ENCODE assay signal across 7 mouse cellular contexts in genomic region chr4:156188811-156189323, GRCm38 (mm10). TPM values are rescaled to one million over a fixed set of nuclear protein-coding genes. Genes with fewer than 3 reads are reported as not detected.
A peak's percentile ranks its signal among the peaks of the same experiment; 100 is the strongest.
DNase-seq lines count a peak whose midpoint lies in the region; ATAC-seq and TF ChIP-seq lines count a peak whose summit lies in the region.

No protein-coding gene starts in this region.

- DNase-seq in NIH3T3 (ENCODE audit: low read depth) = peak; percentile 65
- DNase-seq in brain, embryonic 14.5 days (ENCODE audit: low read depth) = peak; percentile 88
- peak; percentile 81 for DNase-seq in hindbrain, embryonic 11.5 days (ENCODE audit: low spot score)
- DNase-seq in neural tube, embryonic 10.5 days (ENCODE audit: extremely low spot score, low spot score) = peak; percentile 64
- no peak for DNase-seq in left cerebral cortex, adult 18-20 months (ENCODE audit: low spot score in 2 of 2)

- H3K4me3 ChIP-seq in hindbrain, embryonic 11.5 days (ENCODE audit: low read depth, low read length) = no peak overlapping the region
- no peak overlapping the region for H3K4me3 ChIP-seq in limb, embryonic 12.5 days (replicated peaks)

- no peak for TF ChIP-seq CTCF in brain, embryonic 14.5 days (IDR thresholded peaks at IDR 0.05; ENCODE audit: borderline replicate concordance, extremely low read depth, insufficient read depth, insufficient read length)

- H3K4me1 ChIP-seq in hindbrain, embryonic 11.5 days (replicated peaks; ENCODE audit: control insufficient read depth, insufficient read depth, low read length) = peaks cover 58% of the 10 kb centered on the region
- peaks cover 79% of the 10 kb centered on the region for H3K4me1 ChIP-seq in limb, embryonic 12.5 days (replicated peaks)

- H3K36me3 ChIP-seq in hindbrain, embryonic 11.5 days (ENCODE audit: control insufficient read depth, insufficient read depth, low read length) = no peaks in the 10 kb centered on the region
- peaks cover 82% of the 10 kb centered on the region for H3K36me3 ChIP-seq in limb, embryonic 12.5 days

- peak overlapping the region; percentile 91 for H3K27ac ChIP-seq in hindbrain, embryonic 11.5 days (ENCODE audit: low read depth, low read length)
- H3K27ac ChIP-seq in limb, embryonic 12.5 days = peak overlapping the region; percentile 80

- peak overlapping the region; percentile 43 for H3K9ac ChIP-seq in hindbrain, embryonic 11.5 days (ENCODE audit: low read depth, low read length)
- H3K9ac ChIP-seq in limb, embryonic 12.5 days (replicated peaks) = no peak overlapping the region; the same call in 1 of the 2 replicates

- H3K4me2 ChIP-seq in hindbrain, embryonic 11.5 days (replicated peaks; ENCODE audit: low read depth, low read length) = peak overlapping the region; percentile 28
- peak overlapping the region; percentile 35 for H3K4me2 ChIP-seq in limb, embryonic 12.5 days

- no peaks in the 10 kb centered on the region for H3K9me3 ChIP-seq in hindbrain, embryonic 11.5 days (ENCODE audit: control insufficient read depth, low read length)
- no peaks in the 10 kb centered on the region for H3K9me3 ChIP-seq in limb, embryonic 12.5 days

- WGBS in hindbrain, embryonic 11.5 days = 9% methylated on average over 6 of the region's 6 CpGs
- 32% methylated on average over 6 of the region's 6 CpGs for WGBS in limb, embryonic 12.5 days

- no peaks in the 10 kb centered on the region; the same call in 1 of the 2 replicates for H3K27me3 ChIP-seq in hindbrain, embryonic 11.5 days (ENCODE audit: control insufficient read depth, insufficient read depth, low read length)
- H3K27me3 ChIP-seq in limb, embryonic 12.5 days = no peaks in the 10 kb centered on the region

- TF ChIP-seq POLR2A in brain, embryonic 14.5 days (IDR thresholded peaks at IDR 0.05; ENCODE audit: borderline replicate concordance, extremely low read depth, insufficient read depth, insufficient read length, poor library complexity, severe bottlenecking) = no peak

- ATAC-seq in hindbrain, embryonic 11.5 days (ENCODE audit: low FRiP score) = peak; percentile 72
- no peak; the same call in 1 of the 2 replicates for ATAC-seq in limb, embryonic 12.5 days (ENCODE audit: insufficient number of reproducible peaks, insufficient read depth, low FRiP score, low TSS enrichment, low read depth)
- no peak for ATAC-seq in inflammation-experienced regulatory T-cells, adult 6 months

RNA-seq across cellular contexts. Expression of gene Agrn, which starts 8.4 kb away (rescaled TPM):
- polyA plus RNA-seq in brain, embryonic 14.5 days (2012; rRNA removed) = 475 and 507 TPM in 2 replicates
- 79.7 and 80.7 TPM in 2 replicates for polyA plus RNA-seq in hindbrain, embryonic 11.5 days (2014; fragmentation: Nextera tagmentation; extraction: Ambion mirVana)
- 78.4 and 84.1 TPM in 2 replicates for polyA plus RNA-seq in limb, embryonic 12.5 days (2016; fragmentation: Nextera tagmentation; extraction: Ambion mirVana)
- 1 to 10 TPM; 2.2 to 4.3 (median 4.2) TPM for polyA plus RNA-seq in inflammation-experienced regulatory T-cells, adult 6 months (2017; shearing (Covaris generic))
- 100 to 1,000 TPM; 118 to 129 TPM for total RNA-seq in left cerebral cortex, adult 18-20 months (2021)

RNA-seq across cellular contexts. Expression of gene Isg15, which starts 11.8 kb away (rescaled TPM):
- polyA plus RNA-seq in brain, embryonic 14.5 days (2012; rRNA removed) = 0.53 and 0.86 TPM in 2 replicates
- 0.54 and 1.2 TPM in 2 replicates for polyA plus RNA-seq in hindbrain, embryonic 11.5 days (2014; fragmentation: Nextera tagmentation; extraction: Ambion mirVana)
- polyA plus RNA-seq in limb, embryonic 12.5 days (2016; fragmentation: Nextera tagmentation; extraction: Ambion mirVana) = 0.40 and 0.95 TPM in 2 replicates
- polyA plus RNA-seq in inflammation-experienced regulatory T-cells, adult 6 months (2017; shearing (Covaris generic)) = 10 to 100 TPM; 34.7 to 48.9 (median 41.6) TPM
- total RNA-seq in left cerebral cortex, adult 18-20 months (2021) = 1 to 10 TPM in 1 of 2 experiments, under 1 TPM in 1; 0.63 to 1.4 TPM

RNA-seq across cellular contexts. Expression of gene AW011738, which starts 14.2 kb away (rescaled TPM):
- polyA plus RNA-seq in brain, embryonic 14.5 days (2012; rRNA removed) = 3.5 and 4.8 TPM in 2 replicates
- 2.0 and 3.1 TPM in 2 replicates for polyA plus RNA-seq in hindbrain, embryonic 11.5 days (2014; fragmentation: Nextera tagmentation; extraction: Ambion mirVana)
- polyA plus RNA-seq in limb, embryonic 12.5 days (2016; fragmentation: Nextera tagmentation; extraction: Ambion mirVana) = 1.8 TPM in 2 replicates
- polyA plus RNA-seq in inflammation-experienced regulatory T-cells, adult 6 months (2017; shearing (Covaris generic)) = 1 to 10 TPM; 2.9 to 5.3 (median 3.2) TPM
- 1 to 10 TPM; 5.8 to 6.0 TPM for total RNA-seq in left cerebral cortex, adult 18-20 months (2021)

RNA-seq across cellular contexts. Expression of gene Perm1, which starts 26.8 kb away (rescaled TPM):
- 1.1 and 1.7 TPM in 2 replicates for polyA plus RNA-seq in brain, embryonic 14.5 days (2012; rRNA removed)
- polyA plus RNA-seq in hindbrain, embryonic 11.5 days (2014; fragmentation: Nextera tagmentation; extraction: Ambion mirVana) = 1.1 and 1.4 TPM in 2 replicates
- 0.45 and 0.66 TPM in 2 replicates for polyA plus RNA-seq in limb, embryonic 12.5 days (2016; fragmentation: Nextera tagmentation; extraction: Ambion mirVana)
- under 1 TPM; 0.55 to 0.90 (median 0.74) TPM for polyA plus RNA-seq in inflammation-experienced regulatory T-cells, adult 6 months (2017; shearing (Covaris generic))
- under 1 TPM; 0.19 to 0.33 TPM for total RNA-seq in left cerebral cortex, adult 18-20 months (2021)

RNA-seq across cellular contexts. Expression of gene Plekhn1, which starts 45.8 kb away (rescaled TPM):
- 86.7 and 116 TPM in 2 replicates for polyA plus RNA-seq in brain, embryonic 14.5 days (2012; rRNA removed)
- 17.0 and 17.8 TPM in 2 replicates for polyA plus RNA-seq in hindbrain, embryonic 11.5 days (2014; fragmentation: Nextera tagmentation; extraction: Ambion mirVana)
- polyA plus RNA-seq in limb, embryonic 12.5 days (2016; fragmentation: Nextera tagmentation; extraction: Ambion mirVana) = 29.2 and 32.8 TPM in 2 replicates
- polyA plus RNA-seq in inflammation-experienced regulatory T-cells, adult 6 months (2017; shearing (Covaris generic)) = 10 to 100 TPM in 1 of 3 experiments, 1 to 10 TPM in 2; 4.3 to 11.0 (median 8.1) TPM
- total RNA-seq in left cerebral cortex, adult 18-20 months (2021) = 10 to 100 TPM; 34.2 to 40.1 TPM

Comparison
In these comparisons a context has a peak if more than half of its experiments do, and no peak if none do; other contexts are left out.
1. DNase-seq: peak in NIH3T3 (single experiment), brain, embryonic 14.5 days (single experiment), hindbrain, embryonic 11.5 days (single experiment) and neural tube, embryonic 10.5 days (single experiment); none in left cerebral cortex, adult 18-20 months (0 of 2).
2. RNA of gene Agrn, which starts 8.4 kb away (polyA plus RNA-seq): 475 to 507 TPM in brain, embryonic 14.5 days, 79.7 to 80.7 TPM in hindbrain, embryonic 11.5 days and 78.4 to 84.1 TPM in limb, embryonic 12.5 days; 2.2 to 4.3 TPM in inflammation-experienced regulatory T-cells, adult 6 months; every median in the first group is over 10 times any median in the second.
3. RNA of gene Isg15, which starts 11.8 kb away (polyA plus RNA-seq): 34.7 to 48.9 TPM in inflammation-experienced regulatory T-cells, adult 6 months; 0.54 to 1.2 TPM in hindbrain, embryonic 11.5 days, 0.40 to 0.95 TPM in limb, embryonic 12.5 days and 0.53 to 0.86 TPM in brain, embryonic 14.5 days; every median in the first group is over 10 times any median in the second.